8 mouse cellular contexts compared by ENCODE assay signal in genomic region chr19:49299351-49300271, GRCm38 (mm10).
DNase-seq lines count a peak whose midpoint lies in the region; ATAC-seq and TF ChIP-seq lines count a peak whose summit lies in the region.

No protein-coding gene starts in this region.

- H3K4me3 ChIP-seq in stomach, embryonic 14.5 days (ENCODE audit: low read depth, low read length) = no peak overlapping the region
- H3K4me3 ChIP-seq in stomach, postnatal 0 days (ENCODE audit: low read depth, low read length) = no peak overlapping the region
- no peak overlapping the region for H3K4me3 ChIP-seq in limb, embryonic 14.5 days (replicated peaks; ENCODE audit: low read length)
- no peak overlapping the region for H3K4me3 ChIP-seq in stomach, embryonic 16.5 days (replicated peaks; ENCODE audit: low read length)

- peak overlapping the region; percentile 27; the same call in 1 of the 2 replicates for H3K27ac ChIP-seq in stomach, embryonic 14.5 days (ENCODE audit: low read length)
- no peak overlapping the region for H3K27ac ChIP-seq in stomach, postnatal 0 days (replicated peaks)
- no peak overlapping the region for H3K27ac ChIP-seq in limb, embryonic 14.5 days (replicated peaks; ENCODE audit: low read depth, low read length)
- H3K27ac ChIP-seq in stomach, embryonic 16.5 days (ENCODE audit: low read length) = peak overlapping the region; percentile 23; the same call in 1 of the 2 replicates

- H3K4me2 ChIP-seq in stomach, embryonic 14.5 days (replicated peaks; ENCODE audit: low read depth, low read length) = no peak overlapping the region
- no peak overlapping the region for H3K4me2 ChIP-seq in stomach, postnatal 0 days (replicated peaks; ENCODE audit: low read depth)
- H3K4me2 ChIP-seq in limb, embryonic 14.5 days (replicated peaks; ENCODE audit: low read depth, low read length, severe bottlenecking) = no peak overlapping the region
- H3K4me2 ChIP-seq in stomach, embryonic 16.5 days (ENCODE audit: low read depth, low read length) = no peak overlapping the region

- H3K27me3 ChIP-seq in stomach, embryonic 14.5 days (ENCODE audit: control insufficient read depth, insufficient read depth, low read length) = no peaks in the 10 kb centered on the region
- no peaks in the 10 kb centered on the region for H3K27me3 ChIP-seq in stomach, postnatal 0 days (ENCODE audit: control insufficient read depth, insufficient read depth, low read length)
- H3K27me3 ChIP-seq in limb, embryonic 14.5 days (ENCODE audit: control insufficient read depth, insufficient read depth, low read length) = no peaks in the 10 kb centered on the region
- H3K27me3 ChIP-seq in stomach, embryonic 16.5 days (ENCODE audit: control insufficient read depth, insufficient read depth, low read length) = no peaks in the 10 kb centered on the region

- H3K9me3 ChIP-seq in stomach, embryonic 14.5 days (ENCODE audit: control insufficient read depth, low read depth, low read length) = no peaks in the 10 kb centered on the region
- no peaks in the 10 kb centered on the region for H3K9me3 ChIP-seq in stomach, postnatal 0 days (ENCODE audit: control insufficient read depth, low read length)
- H3K9me3 ChIP-seq in limb, embryonic 14.5 days (ENCODE audit: control insufficient read depth, low read length) = no peaks in the 10 kb centered on the region
- H3K9me3 ChIP-seq in stomach, embryonic 16.5 days (replicated peaks; ENCODE audit: control insufficient read depth, low read length) = no peaks in the 10 kb centered on the region

- no peak for ATAC-seq in frontal cortex, adult (ENCODE audit: low TSS enrichment)
- no peak for ATAC-seq in stomach, embryonic 14.5 days (ENCODE audit: insufficient number of reproducible peaks, insufficient read depth, low FRiP score, low read depth)
- no peak for ATAC-seq in stomach, postnatal 0 days (ENCODE audit: low FRiP score, low TSS enrichment)
- no peak for ATAC-seq in limb, embryonic 14.5 days (ENCODE audit: low FRiP score, low read depth)
- no peak for ATAC-seq in stomach, embryonic 16.5 days (ENCODE audit: insufficient read depth, low FRiP score)

- no peak for TF ChIP-seq POLR2A in limb, embryonic 14.5 days (IDR thresholded peaks at IDR 0.05; ENCODE audit: borderline replicate concordance, extremely low read depth, insufficient read depth, insufficient read length)

- DNase-seq in frontal cortex, adult 2 months (ENCODE audit: extremely low spot score in 1 of 2, low spot score in 1 of 2) = peak; percentile 8 to 62
- no peak for DNase-seq in stomach, postnatal 0 days (ENCODE audit: low spot score)
- DNase-seq in limb, embryonic 14.5 days (ENCODE audit: low spot score) = peak; percentile 18
- DNase-seq in spleen, adult 12 weeks (ENCODE audit: low spot score) = no peak
- DNase-seq in gastrocnemius, postnatal 25 days = no peak

- no peaks in the 10 kb centered on the region for H3K4me1 ChIP-seq in stomach, embryonic 14.5 days (ENCODE audit: control insufficient read depth, insufficient read depth, low read length)
- H3K4me1 ChIP-seq in stomach, postnatal 0 days (replicated peaks; ENCODE audit: control insufficient read depth, insufficient read depth) = no peaks in the 10 kb centered on the region
- peaks cover 4% of the 10 kb centered on the region for H3K4me1 ChIP-seq in limb, embryonic 14.5 days (ENCODE audit: control insufficient read depth, insufficient read depth, low read length)
- H3K4me1 ChIP-seq in stomach, embryonic 16.5 days (ENCODE audit: control insufficient read depth, insufficient read depth, low read length) = peaks cover 8% of the 10 kb centered on the region; the same call in 1 of the 2 replicates

- no peak for TF ChIP-seq CTCF in stomach, postnatal 0 days (IDR thresholded peaks at IDR 0.05; ENCODE audit: low read depth)

- H3K36me3 ChIP-seq in stomach, embryonic 14.5 days (ENCODE audit: control insufficient read depth, insufficient read depth, low read length) = no peaks in the 10 kb centered on the region
- no peaks in the 10 kb centered on the region for H3K36me3 ChIP-seq in stomach, postnatal 0 days (ENCODE audit: control insufficient read depth, insufficient read depth, low read length)
- no peaks in the 10 kb centered on the region for H3K36me3 ChIP-seq in limb, embryonic 14.5 days (ENCODE audit: control insufficient read depth, insufficient read depth, low read length)
- H3K36me3 ChIP-seq in stomach, embryonic 16.5 days (ENCODE audit: control insufficient read depth, insufficient read depth, low read length) = no peaks in the 10 kb centered on the region

- 35% methylated on average over 10 of the region's 10 CpGs for WGBS in stomach, embryonic 14.5 days
- WGBS in stomach, postnatal 0 days = 33% methylated on average over 10 of the region's 10 CpGs
- 39% methylated on average over 10 of the region's 10 CpGs for WGBS in limb, embryonic 14.5 days
- 35% methylated on average over 10 of the region's 10 CpGs for WGBS in stomach, embryonic 16.5 days

- TF ChIP-seq EP300 in stomach, postnatal 0 days (optimal IDR thresholded peaks at IDR 0.05) = no peak

- no peak overlapping the region for H3K9ac ChIP-seq in stomach, embryonic 14.5 days (replicated peaks; ENCODE audit: low read depth, low read length)
- no peak overlapping the region for H3K9ac ChIP-seq in stomach, postnatal 0 days (ENCODE audit: low read length)
- H3K9ac ChIP-seq in limb, embryonic 14.5 days (ENCODE audit: low read depth, low read length, severe bottlenecking) = no peak overlapping the region
- H3K9ac ChIP-seq in stomach, embryonic 16.5 days (ENCODE audit: low read length) = no peak overlapping the region

Comparison
In these comparisons a context has a peak if more than half of its experiments do, and no peak if none do; other contexts are left out.
1. H3K27ac ChIP-seq: peak in stomach, embryonic 14.5 days (single experiment) and stomach, embryonic 16.5 days (single experiment); none in stomach, postnatal 0 days (single experiment) and limb, embryonic 14.5 days (single experiment).
2. DNase-seq: peak in frontal cortex, adult 2 months (2 of 2) and limb, embryonic 14.5 days (single experiment); none in stomach, postnatal 0 days (single experiment), spleen, adult 12 weeks (single experiment) and gastrocnemius, postnatal 25 days (single experiment).